Mouse (Mus musculus): ENCODE measurements around the gene Hdac5. TPM values are rescaled to one million over a fixed set of nuclear protein-coding genes. Genes with fewer than 3 reads are reported as not detected.

The Hdac5 gene
- total RNA-seq, 2 experiments from 2014 or later = 270 to 275 TPM

GRCm38 (mm10) chr11:102218783-102219182 lies 11.2 kb downstream of the Hdac5 start:
- intact Hi-C loops (cut with DNase I) = no loop called here
- DNase-seq (ENCODE audit: low spot score in 2 of 2) = peak; percentile 95 to 96

GRCm38 (mm10) chr11:102217876-102218430 lies 12.0 kb downstream of the Hdac5 start:
- DNase-seq (ENCODE audit: low spot score in 2 of 2) = no peak
- intact Hi-C loops (cut with DNase I) = loop anchor here (2.0 kb wide), 1 partner anchor 13 kb away; the partner anchor contains the start of gene Hdac5

GRCm38 (mm10) chr11:102217396-102217795 lies 12.6 kb downstream of the Hdac5 start:
- intact Hi-C loops (cut with DNase I) = loop anchor here (2.0 kb wide), 1 partner anchor 13 kb away; the partner anchor contains the start of gene Hdac5
- DNase-seq (ENCODE audit: low spot score in 2 of 2) = no peak

GRCm38 (mm10) chr11:102216886-102217240 lies 13.1 kb downstream of the Hdac5 start:
- intact Hi-C loops (cut with DNase I) = loop anchor here (2.0 kb wide), 1 partner anchor 14 kb away; the partner anchor contains the start of gene Hdac5
- DNase-seq (ENCODE audit: low spot score in 2 of 2) = no peak

GRCm38 (mm10) chr11:102216056-102216885 lies 13.7 kb downstream of the Hdac5 start:
- intact Hi-C loops (cut with DNase I) = loop anchor here (2.0 kb wide), 1 partner anchor 15 kb away; the partner anchor contains the start of gene Hdac5
- peak in 1 of 2 experiments; percentile 65 for DNase-seq (ENCODE audit: low spot score in 2 of 2)

- intact Hi-C loops (cut with DNase I) = no loop called here
- no peak for DNase-seq (ENCODE audit: low spot score in 2 of 2)
Measured at GRCm38 (mm10) chr11:102215511-102215910, 14.5 kb downstream of the Hdac5 start.

- intact Hi-C loops (cut with DNase I) = no loop called here
- DNase-seq (ENCODE audit: low spot score in 2 of 2) = no peak
Measured at GRCm38 (mm10) chr11:102214430-102215156, 15.4 kb downstream of the Hdac5 start.

GRCm38 (mm10) chr11:102211936-102212341 lies 18.0 kb downstream of the Hdac5 start:
- DNase-seq (ENCODE audit: low spot score in 2 of 2) = no peak
- intact Hi-C loops (cut with DNase I) = no loop called here

GRCm38 (mm10) chr11:102211011-102211410 lies 19.0 kb downstream of the Hdac5 start:
- intact Hi-C loops (cut with DNase I) = no loop called here

GRCm38 (mm10) chr11:102210185-102210584 lies 19.8 kb downstream of the Hdac5 start:
- DNase-seq (ENCODE audit: low spot score in 2 of 2) = no peak
- intact Hi-C loops (cut with DNase I) = no loop called here

More at GRCm38 (mm10) chr11:102211011-102211410, 19.0 kb downstream of the Hdac5 start:
- no peak for DNase-seq (ENCODE audit: low spot score in 2 of 2)

GRCm38 (mm10) chr11:102209742-102210141 lies 20.2 kb downstream of the Hdac5 start:
- no peak for DNase-seq (ENCODE audit: low spot score in 2 of 2)
- intact Hi-C loops (cut with DNase I) = no loop called here

GRCm38 (mm10) chr11:102208846-102209245 lies 21.1 kb downstream of the Hdac5 start:
- intact Hi-C loops (cut with DNase I) = no loop called here

GRCm38 (mm10) chr11:102207825-102208777 lies 21.9 kb downstream of the Hdac5 start:
- DNase-seq (ENCODE audit: low spot score in 2 of 2) = no peak
- intact Hi-C loops (cut with DNase I) = no loop called here

More at GRCm38 (mm10) chr11:102208846-102209245, 21.1 kb downstream of the Hdac5 start:
- no peak for DNase-seq (ENCODE audit: low spot score in 2 of 2)

GRCm38 (mm10) chr11:102206481-102206880 lies 23.5 kb downstream of the Hdac5 start:
- intact Hi-C loops (cut with DNase I) = no loop called here
- DNase-seq (ENCODE audit: low spot score in 2 of 2) = no peak

- intact Hi-C loops (cut with DNase I) = loop anchor here (5.0 kb wide), 2 partner anchors 41 to 231 kb away; partner anchors contain the start of gene Grn
- peak; percentile 65 to 70 for DNase-seq (ENCODE audit: low spot score in 2 of 2)
Measured at GRCm38 (mm10) chr11:102201408-102201821, 28.6 kb downstream of the Hdac5 start.

- intact Hi-C loops (cut with DNase I) = loop anchor here (5.0 kb wide), 2 partner anchors 42 to 232 kb away; partner anchors contain the start of gene Grn
- DNase-seq (ENCODE audit: low spot score in 2 of 2) = no peak
Measured at GRCm38 (mm10) chr11:102199856-102200255, 30.1 kb downstream of the Hdac5 start.

GRCm38 (mm10) chr11:102198245-102198644 lies 31.7 kb downstream of the Hdac5 start:
- no peak for DNase-seq (ENCODE audit: low spot score in 2 of 2)
- intact Hi-C loops (cut with DNase I) = no loop called here

- intact Hi-C loops (cut with DNase I) = no loop called here
- DNase-seq (ENCODE audit: low spot score in 2 of 2) = peak in 1 of 2 experiments; percentile 44
Measured at GRCm38 (mm10) chr11:102196018-102196797, 33.8 kb downstream of the Hdac5 start.
